Mouse (Mus musculus) thymus, postnatal 4 days (tissue): ENCODE data around the gene Chrm5.
"Not testable (repeated sequence)": the region's sequence is repeated elsewhere in the genome, so short reads cannot be mapped to it uniquely, and the experiment has no call there.

Experiments
- DNase-seq: peaks from one replicate; pipeline ENCODE4 v3.0.0; 2021

Chrm5 gene

GRCm38 (mm10) chr2:112476554-112476953 is 4.0 kb downstream of the Chrm5 start:
- DNase-seq: no peak

GRCm38 (mm10) chr2:112474997-112475724 is 5.4 kb downstream of the Chrm5 start:
- DNase-seq: no peak

GRCm38 (mm10) chr2:112472076-112472475 is 8.5 kb downstream of the Chrm5 start:
- DNase-seq: no peak

DNA sequence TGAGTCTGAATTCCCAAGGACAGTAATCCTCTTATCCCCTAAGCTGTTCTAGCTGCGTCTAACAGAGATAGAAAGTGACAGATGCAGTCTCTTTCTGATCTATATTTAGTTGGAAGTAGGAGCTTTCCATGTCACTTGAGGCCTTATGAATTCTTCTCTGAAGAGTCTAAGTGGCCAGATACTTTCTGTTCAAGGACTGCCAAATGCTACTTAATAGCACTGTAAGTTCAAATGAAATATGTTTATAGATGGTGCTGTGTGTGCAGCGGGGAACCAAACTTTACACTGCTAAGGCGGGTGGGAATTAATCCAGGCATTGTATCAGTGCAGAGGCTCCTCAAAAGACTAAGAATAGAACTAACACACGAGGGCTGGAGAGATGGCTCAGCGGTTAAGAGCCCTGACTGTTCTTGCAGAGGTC is 9.6 kb downstream of the Chrm5 start:
- no peak for DNase-seq

DNA sequence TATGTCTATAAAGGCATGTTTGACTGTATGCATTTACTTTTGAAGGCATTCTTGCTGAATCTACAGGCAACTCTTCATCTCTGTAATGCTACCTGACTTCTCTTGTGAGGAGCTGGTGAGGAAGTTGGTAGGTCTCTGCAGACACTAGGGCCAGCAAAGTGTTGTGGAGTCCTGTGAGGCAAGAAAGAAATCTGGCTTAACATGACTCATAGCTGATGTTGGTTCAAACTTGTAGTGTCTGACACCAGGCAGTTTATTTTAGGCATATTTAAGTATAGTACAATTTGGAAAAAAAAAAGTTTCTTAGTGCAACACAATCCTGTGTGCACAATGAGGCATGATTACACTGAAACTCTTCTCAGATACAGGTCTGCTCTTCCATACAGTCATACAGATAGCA is 11.0 kb downstream of the Chrm5 start:
- no peak for DNase-seq

DNA sequence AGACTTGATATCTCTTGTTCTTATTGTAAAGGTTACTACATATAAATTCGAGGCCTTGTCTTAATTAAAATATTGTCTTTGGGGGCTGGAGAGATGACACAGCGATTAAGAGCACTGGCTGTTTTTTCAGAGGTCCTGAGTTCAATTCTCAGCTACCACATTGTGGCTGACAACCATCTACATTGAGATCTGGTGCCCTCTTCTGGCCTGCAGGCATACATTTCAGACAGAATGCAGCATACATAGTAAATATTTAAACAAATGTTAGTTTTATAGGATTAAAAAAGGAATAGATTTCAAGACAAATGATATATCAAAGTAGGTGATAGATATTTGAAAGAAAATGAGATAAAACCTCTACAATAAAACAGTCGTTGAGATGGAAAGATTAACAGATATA is 20.0 kb downstream of the Chrm5 start:
- DNase-seq: no peak

DNA sequence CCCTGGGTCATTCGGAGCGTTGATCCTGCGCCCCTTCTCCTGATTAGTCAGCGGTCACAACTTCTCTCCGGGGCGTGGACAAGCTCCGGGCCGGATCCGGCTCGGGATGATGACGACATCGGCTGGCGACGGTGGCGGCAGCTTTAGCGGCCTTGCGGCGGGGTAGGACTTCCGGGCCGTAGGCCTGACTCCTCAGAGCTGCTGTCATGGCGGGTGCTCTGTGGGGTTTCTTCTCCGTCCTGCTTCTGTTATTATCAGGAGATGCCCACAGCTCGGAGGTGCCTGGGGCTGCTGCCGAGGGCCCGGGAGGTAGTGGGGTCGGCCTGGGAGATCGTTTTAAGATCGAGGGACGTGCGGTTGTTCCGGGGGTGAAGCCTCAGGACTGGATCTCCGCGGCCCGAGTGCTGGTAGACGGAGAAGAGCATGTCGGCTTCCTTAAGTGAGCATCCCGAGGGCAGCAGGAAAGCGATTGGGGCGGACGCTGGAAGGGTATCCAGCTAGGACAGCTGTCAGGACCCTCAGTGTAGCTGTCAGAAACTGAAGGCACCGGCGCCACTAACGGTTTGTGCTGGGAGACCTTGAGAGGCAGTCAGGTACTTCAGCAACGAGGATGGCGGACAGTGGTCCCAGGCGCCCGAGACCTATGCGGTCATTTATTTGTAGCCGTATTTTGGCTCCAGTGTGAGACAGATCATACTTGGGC is 25.6 kb downstream of the Chrm5 start, which contains the start of gene Emc7:
Gene Emc7, plus strand, starts transcription at position 136 of the 703 bp plus-strand sequence.
- peak; percentile 99 for DNase-seq

GRCm38 (mm10) chr2:112454125-112454861 is 26.3 kb downstream of the Chrm5 start:
- no peak for DNase-seq

- DNase-seq: not testable (repeated sequence)
Observed at GRCm38 (mm10) chr2:112452513-112452912, 28.1 kb downstream of the Chrm5 start.

DNA sequence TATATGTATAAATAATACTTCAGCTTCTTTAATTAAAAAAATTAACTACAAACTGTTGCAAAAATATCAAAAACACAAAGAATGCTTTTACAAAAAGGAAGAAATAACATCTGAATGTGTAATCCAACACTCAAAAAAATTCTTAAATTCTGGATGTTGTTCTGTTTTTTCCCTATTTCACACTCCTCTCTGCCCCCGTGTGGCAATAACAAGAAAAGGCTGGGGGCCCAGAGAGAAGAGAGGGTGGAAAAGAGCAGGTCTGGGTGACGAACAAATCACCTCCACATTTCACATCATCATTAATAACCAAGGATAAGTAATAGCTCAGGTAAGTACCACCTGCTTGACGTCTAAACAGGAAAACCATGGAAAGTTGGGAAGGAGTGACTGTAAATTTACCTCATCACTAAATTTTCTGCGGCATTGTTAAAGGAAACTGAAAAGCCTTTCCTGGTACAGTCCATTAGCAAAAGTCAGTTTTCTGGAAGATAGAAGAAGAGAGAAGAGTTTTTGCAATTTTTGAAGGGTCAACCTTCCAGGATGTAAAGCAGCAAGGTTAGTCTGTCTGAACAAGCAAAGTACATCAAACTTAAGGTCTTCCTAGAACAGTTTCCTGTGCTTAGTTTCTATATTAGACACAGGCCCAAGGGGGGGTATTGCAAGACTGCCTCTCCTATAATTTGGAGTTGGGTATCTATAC is 30.8 kb downstream of the Chrm5 start:
- DNase-seq: peak; percentile 51

DNA sequence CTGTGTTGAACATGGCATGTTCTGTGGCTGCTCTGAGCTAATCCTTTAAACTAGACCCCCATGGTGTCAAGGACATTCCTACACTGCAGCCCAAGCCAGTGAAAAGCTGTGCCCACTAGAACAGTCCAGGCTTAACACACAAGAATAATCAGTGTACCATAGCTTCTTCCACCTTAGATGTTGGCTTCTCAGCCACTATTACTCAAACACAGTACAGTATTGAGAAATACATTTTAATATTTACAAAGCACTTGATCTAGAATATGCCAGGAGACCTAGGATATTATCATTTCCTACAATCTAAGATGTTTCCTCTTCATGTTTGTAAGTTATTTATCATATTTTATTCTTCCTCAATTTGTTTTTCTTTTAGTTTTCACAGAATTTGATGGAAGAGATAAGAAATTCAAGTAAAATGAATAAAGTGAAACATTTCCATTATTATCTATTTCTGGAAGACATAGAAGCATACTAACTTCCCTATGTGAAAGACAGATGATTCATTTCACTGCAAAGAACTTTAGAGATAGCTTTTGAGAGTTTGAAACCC is 32.0 kb downstream of the Chrm5 start:
- DNase-seq: no peak

- DNase-seq: not testable (repeated sequence)
Observed at GRCm38 (mm10) chr2:112448046-112448445, 32.5 kb downstream of the Chrm5 start.

GRCm38 (mm10) chr2:112445511-112445910 is 35.1 kb downstream of the Chrm5 start:
- DNase-seq: no peak

- no peak for DNase-seq
Observed at GRCm38 (mm10) chr2:112443491-112443890, 37.1 kb downstream of the Chrm5 start.

DNA sequence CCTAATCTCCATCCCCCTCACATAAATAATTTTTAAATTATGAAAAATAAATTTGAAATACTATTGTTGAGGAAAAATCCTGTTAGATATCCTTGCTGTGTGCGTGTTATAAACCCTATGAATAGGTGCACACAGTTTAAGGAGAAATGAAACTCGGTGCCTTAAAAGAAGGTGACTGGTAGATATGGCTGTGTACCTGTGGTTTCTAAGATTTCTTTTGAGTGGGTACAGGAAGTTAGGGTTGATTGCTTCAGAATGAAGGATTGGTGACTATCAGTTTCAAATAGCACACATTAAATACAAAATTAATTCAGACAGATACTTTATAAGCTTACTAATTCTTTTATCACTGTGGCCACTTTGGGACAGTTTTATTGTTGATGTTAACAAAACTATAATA is 43.0 kb downstream of the Chrm5 start:
- no peak for DNase-seq

- no peak for DNase-seq
Observed at GRCm38 (mm10) chr2:112436292-112436691, 44.3 kb downstream of the Chrm5 start.

DNA sequence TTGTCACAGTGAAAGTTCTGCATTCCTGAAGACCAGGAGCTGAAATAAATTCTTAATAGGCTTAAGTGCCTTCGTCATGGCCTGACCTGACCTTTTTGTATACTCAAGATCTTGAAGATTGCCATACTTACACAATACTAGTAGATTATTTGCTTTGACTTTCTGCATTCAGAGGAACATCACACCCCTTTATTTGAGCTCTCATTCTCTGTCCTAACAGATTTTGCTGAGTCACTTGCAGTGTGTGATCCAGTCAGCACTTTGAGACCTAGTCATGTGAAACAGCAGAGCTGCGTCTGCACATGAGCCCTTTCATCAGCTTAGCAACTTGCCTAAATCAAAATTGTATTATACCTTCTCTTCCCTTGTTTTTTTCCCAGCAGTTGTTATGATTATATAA is 47.2 kb downstream of the Chrm5 start:
- no peak for DNase-seq

GRCm38 (mm10) chr2:112432523-112432922 is 48.0 kb downstream of the Chrm5 start:
- DNase-seq: no peak

DNA sequence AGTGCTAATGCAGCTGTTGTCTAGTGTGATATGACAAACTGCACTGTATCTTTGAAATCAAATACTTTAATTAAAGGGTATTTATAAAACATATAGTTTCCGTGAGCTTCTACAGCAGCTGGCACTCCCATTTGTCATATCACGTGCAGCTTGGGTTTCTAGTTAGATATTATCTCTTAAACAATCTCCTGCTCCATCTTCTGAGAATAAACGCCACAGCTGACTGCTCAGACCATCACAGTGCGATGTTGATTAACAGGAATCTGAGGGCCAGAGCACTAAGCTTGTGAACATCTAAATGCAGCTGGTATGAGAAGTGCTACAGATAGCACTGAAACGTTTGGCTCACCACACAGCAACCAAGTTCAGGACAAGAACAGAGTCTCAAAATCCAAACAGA is 50.2 kb downstream of the Chrm5 start:
- DNase-seq: no peak

- no peak for DNase-seq
Observed at GRCm38 (mm10) chr2:112429665-112430064, 50.9 kb downstream of the Chrm5 start.
